ENCODE assay signal across 8 mouse cellular contexts in the genomic region with DNA sequence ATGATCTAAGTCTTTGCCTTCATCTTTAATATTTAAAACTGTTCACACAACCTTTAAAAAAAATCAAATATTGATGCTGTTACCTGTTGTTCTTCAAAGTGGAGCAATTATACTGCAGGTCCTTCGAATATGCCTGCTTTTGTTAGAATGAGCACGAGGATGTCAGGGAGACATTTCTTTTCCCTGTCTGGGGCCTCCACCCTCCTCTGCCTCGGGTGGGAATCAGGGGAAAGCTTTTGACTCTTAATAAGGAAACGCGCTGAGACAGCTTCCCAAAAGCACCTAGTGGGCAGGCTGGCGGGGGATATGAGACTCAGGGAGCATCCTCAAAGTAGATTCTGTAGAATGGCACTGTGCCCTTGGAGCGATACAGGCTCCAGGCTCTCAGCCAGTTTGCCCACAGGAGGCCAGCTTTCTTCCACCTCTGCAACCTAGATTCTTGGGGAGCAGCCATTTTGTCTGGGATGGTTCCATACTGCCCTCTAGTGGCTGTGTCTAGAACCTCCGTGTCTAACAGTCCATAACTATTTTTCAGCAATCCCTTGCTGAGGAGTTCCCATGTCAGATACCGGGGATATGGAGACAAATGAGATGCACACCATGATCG.
A peak's percentile ranks its signal among the peaks of the same experiment; 100 is the strongest.
DNase-seq lines count a peak whose midpoint lies in the region; ATAC-seq and TF ChIP-seq lines count a peak whose summit lies in the region.

No protein-coding gene starts in this region.

- H3K4me1 ChIP-seq in kidney, embryonic 15.5 days: no peaks in the 10 kb centered on the region
- peaks cover 8% of the 10 kb centered on the region for H3K4me1 ChIP-seq in limb, embryonic 14.5 days (ENCODE audit: control insufficient read depth, insufficient read depth, low read length)
- H3K4me1 ChIP-seq in neural tube, embryonic 14.5 days (ENCODE audit: control insufficient read depth, insufficient read depth, low read length): 0 out of 2 replicates have a peak, but pooled peaks cover 4% of the 10 kb centered on the region

- peak; percentile 76 for ATAC-seq in granulocyte monocyte progenitor cell, adult 5-6 weeks (replicated peaks; ENCODE audit: poor library complexity, severe bottlenecking)
- peak; percentile 66 for ATAC-seq in kidney, embryonic 15.5 days (replicated peaks; ENCODE audit: low FRiP score)
- ATAC-seq in limb, embryonic 14.5 days (ENCODE audit: low FRiP score, low read depth): no peak; the same call in 1 of the 2 replicates
- peak; percentile 66; the same call in 1 of the 2 replicates for ATAC-seq in neural tube, embryonic 14.5 days (ENCODE audit: low read depth)

- no peaks in the 10 kb centered on the region for H3K27me3 ChIP-seq in kidney, embryonic 15.5 days
- no peaks in the 10 kb centered on the region for H3K27me3 ChIP-seq in limb, embryonic 14.5 days (ENCODE audit: control insufficient read depth, insufficient read depth, low read length)
- H3K27me3 ChIP-seq in neural tube, embryonic 14.5 days (ENCODE audit: control insufficient read depth, insufficient read depth, low read length): no peaks in the 10 kb centered on the region

- no peak overlapping the region for H3K27ac ChIP-seq in kidney, embryonic 15.5 days
- H3K27ac ChIP-seq in limb, embryonic 14.5 days (replicated peaks; ENCODE audit: low read depth, low read length): no peak overlapping the region
- H3K27ac ChIP-seq in neural tube, embryonic 14.5 days (ENCODE audit: low read depth, low read length): no peak overlapping the region

- H3K9ac ChIP-seq in kidney, embryonic 15.5 days: no peak overlapping the region
- H3K9ac ChIP-seq in limb, embryonic 14.5 days (ENCODE audit: low read depth, low read length, severe bottlenecking): no peak overlapping the region
- no peak overlapping the region for H3K9ac ChIP-seq in neural tube, embryonic 14.5 days (replicated peaks; ENCODE audit: low read depth, low read length)

- H3K36me3 ChIP-seq in kidney, embryonic 15.5 days: no peaks in the 10 kb centered on the region
- H3K36me3 ChIP-seq in limb, embryonic 14.5 days (ENCODE audit: control insufficient read depth, insufficient read depth, low read length): no peaks in the 10 kb centered on the region
- no peaks in the 10 kb centered on the region for H3K36me3 ChIP-seq in neural tube, embryonic 14.5 days (ENCODE audit: control insufficient read depth, insufficient read depth, low read length)

- DNase-seq in 3134 (ENCODE audit: extremely low read depth, insufficient read length, low spot score): peak; percentile 12
- peak; percentile 84 for DNase-seq in adrenal gland, postnatal 10 days
- DNase-seq in embryo, embryonic 11.5 days (ENCODE audit: low read depth, low spot score): peak; percentile 39
- DNase-seq in limb, embryonic 14.5 days (ENCODE audit: low spot score): peak; percentile 82
- peak; percentile 30 for DNase-seq in thymus, postnatal 4 days

- no peaks in the 10 kb centered on the region for H3K9me3 ChIP-seq in kidney, embryonic 15.5 days (replicated peaks)
- no peaks in the 10 kb centered on the region for H3K9me3 ChIP-seq in limb, embryonic 14.5 days (ENCODE audit: control insufficient read depth, low read length)
- H3K9me3 ChIP-seq in neural tube, embryonic 14.5 days (ENCODE audit: control insufficient read depth, low read length): no peaks in the 10 kb centered on the region

- no peak overlapping the region for H3K4me3 ChIP-seq in kidney, embryonic 15.5 days (replicated peaks)
- H3K4me3 ChIP-seq in limb, embryonic 14.5 days (replicated peaks; ENCODE audit: low read length): no peak overlapping the region
- no peak overlapping the region for H3K4me3 ChIP-seq in neural tube, embryonic 14.5 days (ENCODE audit: low read depth, low read length)

- WGBS in kidney, embryonic 15.5 days: 47% methylated on average over 10 of the region's 10 CpGs
- 31% methylated on average over 10 of the region's 10 CpGs for WGBS in limb, embryonic 14.5 days
- 33% methylated on average over 10 of the region's 10 CpGs for WGBS in neural tube, embryonic 14.5 days

- TF ChIP-seq POLR2A in limb, embryonic 14.5 days (IDR thresholded peaks at IDR 0.05; ENCODE audit: borderline replicate concordance, extremely low read depth, insufficient read depth, insufficient read length): no peak

- H3K4me2 ChIP-seq in kidney, embryonic 15.5 days: 0 out of 2 replicates have a peak overlapping the region, but pooled peaks have one; percentile 30
- peak overlapping the region; percentile 25 for H3K4me2 ChIP-seq in limb, embryonic 14.5 days (replicated peaks; ENCODE audit: low read depth, low read length, severe bottlenecking)
- H3K4me2 ChIP-seq in neural tube, embryonic 14.5 days (ENCODE audit: low read depth, low read length): no peak overlapping the region

Comparison
In these comparisons a context has a peak if more than half of its experiments do, and no peak if none do; other contexts are left out.
1. DNase-seq: peak in every context shown above with its lines; median percentile 84 in adrenal gland, postnatal 10 days; 82 in limb, embryonic 14.5 days; 39 in embryo, embryonic 11.5 days; 30 in thymus, postnatal 4 days; 12 in 3134.